Mouse (Mus musculus): ENCODE data around the gene Spef1. TPM values are rescaled to one million over a fixed set of nuclear protein-coding genes. Genes with fewer than 3 reads are reported as not detected.

The Spef1 gene
- 3.7 and 4.0 TPM in 2 replicates for polyA plus RNA-seq (2015; fragmentation: Nextera tagmentation; extraction: Ambion mirVana)

GRCm38 (mm10) chr2:131186771-131187601 lies at the start of gene Spef1, which contains the start of gene Cdc25b:
Gene Spef1, minus strand, starts transcription at chr2:131187282.
Gene Cdc25b, plus strand, starts transcription at chr2:131186949.
- H3K4me2 ChIP-seq (ENCODE audit: low read length): peak within 1 kb of the TSS; percentile 99
- no peaks in the 10 kb centered on the region for H3K27me3 ChIP-seq (ENCODE audit: insufficient read depth, low read length)
- TF ChIP-seq CTCF (IDR thresholded peaks at IDR 0.05; ENCODE audit: low read depth): peak; percentile 34; the same call in 1 of the 2 replicates
- H3K36me3 ChIP-seq (ENCODE audit: insufficient read depth, low read length): peaks cover 6% of the 10 kb centered on the region; the same call in 1 of the 2 replicates
- no peaks in the 10 kb centered on the region for H3K9me3 ChIP-seq (replicated peaks; ENCODE audit: low read length)
- peak within 1 kb of the TSS; percentile 85 for H3K27ac ChIP-seq
- peak within 1 kb of the TSS; percentile 72 for H3K4me3 ChIP-seq (replicated peaks; ENCODE audit: low read depth, low read length)
- peaks cover 17% of the 10 kb centered on the region for H3K4me1 ChIP-seq (replicated peaks; ENCODE audit: insufficient read depth, low read length)
- peak within 1 kb of the TSS; percentile 69 for H3K9ac ChIP-seq (ENCODE audit: low read depth, low read length)
- ATAC-seq (replicated peaks; ENCODE audit: low FRiP score, low read depth) (peak; percentile 85), DNase-seq (ENCODE audit: low spot score) (peak; percentile 92)
- WGBS: under 1% methylated on average over 43 of the region's 43 CpGs

- no peaks in the 10 kb centered on the region for H3K9me3 ChIP-seq (replicated peaks; ENCODE audit: low read length)
- peak overlapping the region; percentile 96 for H3K4me2 ChIP-seq (ENCODE audit: low read length)
- ATAC-seq (replicated peaks; ENCODE audit: low FRiP score, low read depth) (no peak), DNase-seq (ENCODE audit: low spot score) (peak; percentile 42)
- 30% methylated on average over 7 of the region's 7 CpGs for WGBS
- peak overlapping the region; percentile 93 for H3K27ac ChIP-seq
- H3K4me3 ChIP-seq (replicated peaks; ENCODE audit: low read depth, low read length): peak overlapping the region; percentile 60
- TF ChIP-seq CTCF (IDR thresholded peaks at IDR 0.05; ENCODE audit: low read depth): no peak
- H3K36me3 ChIP-seq (ENCODE audit: insufficient read depth, low read length): peaks cover 17% of the 10 kb centered on the region; the same call in 1 of the 2 replicates
- peak overlapping the region; percentile 84 for H3K9ac ChIP-seq (ENCODE audit: low read depth, low read length)
- no peaks in the 10 kb centered on the region for H3K27me3 ChIP-seq (ENCODE audit: insufficient read depth, low read length)
- peaks cover 16% of the 10 kb centered on the region for H3K4me1 ChIP-seq (replicated peaks; ENCODE audit: insufficient read depth, low read length)
Observed at GRCm38 (mm10) chr2:131234970-131235635, 48.0 kb upstream of the Spef1 start.

GRCm38 (mm10) chr2:131234127-131234650 lies 47.1 kb upstream of the Spef1 start:
- peak overlapping the region; percentile 60 for H3K4me3 ChIP-seq (replicated peaks; ENCODE audit: low read depth, low read length)
- peak; percentile 48 for ATAC-seq (replicated peaks; ENCODE audit: low FRiP score, low read depth)

GRCm38 (mm10) chr2:131233307-131234126 lies 46.4 kb upstream of the Spef1 start, which contains the start of gene Mavs:
Gene Mavs, plus strand, starts transcription at chr2:131234063.
- no peaks in the 10 kb centered on the region for H3K27me3 ChIP-seq (ENCODE audit: insufficient read depth, low read length)
- peak within 1 kb of the TSS; percentile 96 for H3K4me2 ChIP-seq (ENCODE audit: low read length)
- 10% methylated on average over 29 of the region's 29 CpGs for WGBS
- no peak for TF ChIP-seq CTCF (IDR thresholded peaks at IDR 0.05; ENCODE audit: low read depth)
- DNase-seq (ENCODE audit: low spot score) (peak; percentile 98), ATAC-seq (replicated peaks; ENCODE audit: low FRiP score, low read depth) (peak; percentile 99)
- no peaks in the 10 kb centered on the region for H3K9me3 ChIP-seq (replicated peaks; ENCODE audit: low read length)
- peak within 1 kb of the TSS; percentile 93 for H3K27ac ChIP-seq
- H3K9ac ChIP-seq (ENCODE audit: low read depth, low read length): peak within 1 kb of the TSS; percentile 84
- peaks cover 16% of the 10 kb centered on the region for H3K4me1 ChIP-seq (replicated peaks; ENCODE audit: insufficient read depth, low read length)
- H3K36me3 ChIP-seq (ENCODE audit: insufficient read depth, low read length): 0 out of 2 replicates have a peak, but pooled peaks cover 4% of the 10 kb centered on the region
- H3K4me3 ChIP-seq (replicated peaks; ENCODE audit: low read depth, low read length): peak within 1 kb of the TSS; percentile 60

More at GRCm38 (mm10) chr2:131234127-131234650, 47.1 kb upstream of the Spef1 start:
- H3K27ac ChIP-seq: peak overlapping the region; percentile 93
- H3K9me3 ChIP-seq (replicated peaks; ENCODE audit: low read length): no peaks in the 10 kb centered on the region
- H3K9ac ChIP-seq (ENCODE audit: low read depth, low read length): peak overlapping the region; percentile 84
- H3K4me1 ChIP-seq (replicated peaks; ENCODE audit: insufficient read depth, low read length): peaks cover 16% of the 10 kb centered on the region
- H3K36me3 ChIP-seq (ENCODE audit: insufficient read depth, low read length): peaks cover 11% of the 10 kb centered on the region; the same call in 1 of the 2 replicates
- TF ChIP-seq CTCF (IDR thresholded peaks at IDR 0.05; ENCODE audit: low read depth): no peak
- 5% methylated on average over 28 of the region's 28 CpGs for WGBS
- DNase-seq (ENCODE audit: low spot score): peak; percentile 30
- H3K4me2 ChIP-seq (ENCODE audit: low read length): peak overlapping the region; percentile 96
- H3K27me3 ChIP-seq (ENCODE audit: insufficient read depth, low read length): no peaks in the 10 kb centered on the region

- ATAC-seq (replicated peaks; ENCODE audit: low FRiP score, low read depth) (no peak), DNase-seq (ENCODE audit: low spot score) (no peak)
- no peak for TF ChIP-seq CTCF (IDR thresholded peaks at IDR 0.05; ENCODE audit: low read depth)
- 74% methylated on average over 2 of the region's 2 CpGs for WGBS
- Histone ChIP-seq H3K9me3 (replicated peaks; ENCODE audit: low read length) (no peaks in the 10 kb centered on the region), H3K4me3 (replicated peaks; ENCODE audit: low read depth, low read length) (no peak overlapping the region), H3K4me2 (ENCODE audit: low read length) (no peak overlapping the region), H3K36me3 (ENCODE audit: insufficient read depth, low read length) (0 out of 2 replicates have a peak, but pooled peaks cover 4% of the 10 kb centered on the region), H3K9ac (ENCODE audit: low read depth, low read length) (no peak overlapping the region), H3K4me1 (replicated peaks; ENCODE audit: insufficient read depth, low read length) (peaks cover 16% of the 10 kb centered on the region), H3K27me3 (ENCODE audit: insufficient read depth, low read length) (no peaks in the 10 kb centered on the region), H3K27ac (no peak overlapping the region)
Observed at GRCm38 (mm10) chr2:131232558-131232957, 45.5 kb upstream of the Spef1 start.

Data from kidney, postnatal 0 days (tissue).